Mouse (Mus musculus) liver, adult 2 months (tissue): ENCODE data around the gene Ncoa7.

Experiments
- CTCF ChIP-seq: fragments of 200-500 bp; IDR thresholded peaks from 2 replicates; pipeline ENCODE4 v1.5.1; 2011; ENCODE audit warnings: low read depth, low read length, control low read depth
- POLR2A ChIP-seq: fragments of 200-500 bp; IDR thresholded peaks from 2 replicates; pipeline ENCODE4 v1.6.1; 2011; ENCODE audit warnings: low read length, control low read depth; ENCODE audit not compliant: insufficient read depth; ENCODE audit errors: extremely low read depth

DNA sequence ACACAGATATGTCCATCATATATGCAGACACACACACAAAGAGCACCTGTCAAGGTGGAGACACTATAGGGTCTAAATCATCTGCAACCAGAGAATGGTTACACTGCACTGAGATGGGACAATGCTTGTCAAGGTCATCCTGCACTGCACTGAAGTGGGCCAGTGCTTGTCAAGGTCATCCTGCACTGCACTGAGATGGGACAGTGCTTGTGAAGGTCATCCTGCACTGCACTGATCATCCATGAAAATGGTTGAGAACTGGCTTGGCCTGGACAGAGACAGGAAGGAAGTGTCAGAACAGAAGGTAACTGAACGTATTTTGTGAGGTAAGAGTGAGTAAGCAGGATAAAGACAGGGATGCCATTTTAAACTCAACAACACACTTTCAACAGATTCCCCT lies 83.2 kb downstream of the Ncoa7 start:
- TF ChIP-seq CTCF (no peak), POLR2A (no peak)
